Mouse (Mus musculus): Measurements from ENCODE around the gene 2310039H08Rik. TPM values are rescaled to one million over a fixed set of nuclear protein-coding genes. Genes with fewer than 3 reads are reported as not detected.

2310039H08Rik gene
- polyA plus RNA-seq (2012) = 6.8 and 7.8 TPM in 2 replicates

DNA sequence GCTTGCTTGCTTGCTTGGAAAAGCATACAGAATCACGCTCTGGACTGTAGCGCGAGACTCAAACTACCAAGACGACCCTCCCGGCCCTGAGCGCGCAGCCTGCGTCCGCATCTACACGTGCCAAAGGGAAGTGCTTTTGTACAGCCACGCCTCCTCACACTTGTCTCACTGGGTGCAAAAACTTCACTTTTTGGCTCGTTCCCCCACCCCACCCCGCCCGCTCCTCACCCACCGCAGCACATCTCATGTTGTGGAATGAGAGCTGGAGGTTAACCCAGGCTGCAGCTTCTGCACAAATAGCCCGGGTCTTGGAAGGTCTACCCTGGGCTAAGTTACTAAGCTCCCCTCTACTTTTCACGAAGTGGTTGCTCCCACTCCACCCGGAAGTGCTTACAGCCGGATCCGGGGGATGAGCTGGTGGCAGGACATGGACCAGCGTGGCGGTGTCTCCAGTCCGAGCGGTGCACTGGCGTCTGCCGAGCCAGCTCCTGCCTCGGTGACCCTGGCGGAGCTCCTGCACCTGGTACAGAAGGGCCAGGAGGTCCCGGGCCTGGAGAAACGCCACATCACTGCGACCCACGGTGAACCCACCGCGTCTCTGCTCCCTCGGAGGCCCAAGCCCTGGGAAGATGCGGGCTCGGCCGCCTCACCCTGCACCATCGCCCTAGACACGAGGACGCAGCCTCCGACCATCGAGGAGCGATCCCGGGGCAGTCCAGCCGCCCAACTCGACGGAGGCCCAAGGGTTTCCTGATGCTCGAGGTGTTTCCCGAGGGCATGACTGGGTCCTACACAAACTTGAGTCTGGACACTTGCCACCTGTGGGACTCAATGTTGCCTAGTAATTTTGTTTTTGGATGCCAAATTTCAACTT lies at the start of gene 2310039H08Rik:
TSS of gene 2310039H08Rik (plus strand) at position 232 of the 874 bp plus-strand sequence.
- peaks cover 36% of the 10 kb centered on the region for H3K36me3 ChIP-seq (ENCODE audit: control insufficient read depth)
- H3K4me1 ChIP-seq (ENCODE audit: control insufficient read depth) = peaks cover 29% of the 10 kb centered on the region
- no peaks in the 10 kb centered on the region for H3K9me3 ChIP-seq (ENCODE audit: control insufficient read depth, low read length)
- H3K27me3 ChIP-seq (ENCODE audit: control insufficient read depth) = no peaks in the 10 kb centered on the region
- peak within 1 kb of the TSS; percentile 93 for H3K4me3 ChIP-seq (replicated peaks)
- no peak for TF ChIP-seq GATA1 (IDR thresholded peaks at IDR 0.05; ENCODE audit: low read length)
- no peak for TF ChIP-seq TAL1 (IDR thresholded peaks at IDR 0.05; ENCODE audit: low read length)

DNA sequence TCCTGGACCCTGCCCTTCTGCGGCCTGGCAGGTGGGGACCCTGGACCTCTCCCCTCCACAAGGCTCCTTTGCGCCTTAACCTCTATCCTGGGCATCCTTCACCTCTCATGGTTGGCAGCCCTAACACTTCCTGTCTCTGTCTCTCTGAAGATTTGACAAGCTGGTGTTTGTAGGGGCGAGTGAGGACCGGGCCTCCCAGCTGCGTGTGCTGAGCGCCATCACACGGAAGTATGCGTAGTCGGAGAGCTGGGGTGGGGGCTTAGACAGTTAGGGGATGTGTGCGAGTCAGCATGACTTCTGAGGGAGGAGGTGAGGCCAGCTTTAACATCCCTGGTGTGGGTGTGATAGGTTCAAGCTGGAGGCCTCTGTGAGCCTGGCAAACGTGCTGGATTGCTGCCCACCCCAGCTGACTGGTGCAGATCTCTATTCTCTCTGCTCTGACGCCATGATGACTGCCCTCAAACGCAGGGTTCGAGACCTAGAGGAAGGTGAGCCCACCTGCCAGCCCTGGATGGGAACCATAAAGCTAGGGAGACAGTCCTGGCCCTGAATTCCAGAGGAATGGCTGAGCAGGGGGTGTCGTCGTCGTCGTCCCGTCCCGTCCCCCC lies 47.9 kb upstream of the 2310039H08Rik start:
- H3K9me3 ChIP-seq (ENCODE audit: control insufficient read depth, low read length) = no peaks in the 10 kb centered on the region
- peaks cover 53% of the 10 kb centered on the region for H3K36me3 ChIP-seq (ENCODE audit: control insufficient read depth)
- TF ChIP-seq TAL1 (IDR thresholded peaks at IDR 0.05; ENCODE audit: low read length) (no peak), GATA1 (IDR thresholded peaks at IDR 0.05; ENCODE audit: low read length) (no peak)
- no peak overlapping the region for H3K4me3 ChIP-seq (replicated peaks)
- peaks cover 10% of the 10 kb centered on the region for H3K4me1 ChIP-seq (ENCODE audit: control insufficient read depth)
- peaks cover 12% of the 10 kb centered on the region for H3K27me3 ChIP-seq (ENCODE audit: control insufficient read depth)

DNA sequence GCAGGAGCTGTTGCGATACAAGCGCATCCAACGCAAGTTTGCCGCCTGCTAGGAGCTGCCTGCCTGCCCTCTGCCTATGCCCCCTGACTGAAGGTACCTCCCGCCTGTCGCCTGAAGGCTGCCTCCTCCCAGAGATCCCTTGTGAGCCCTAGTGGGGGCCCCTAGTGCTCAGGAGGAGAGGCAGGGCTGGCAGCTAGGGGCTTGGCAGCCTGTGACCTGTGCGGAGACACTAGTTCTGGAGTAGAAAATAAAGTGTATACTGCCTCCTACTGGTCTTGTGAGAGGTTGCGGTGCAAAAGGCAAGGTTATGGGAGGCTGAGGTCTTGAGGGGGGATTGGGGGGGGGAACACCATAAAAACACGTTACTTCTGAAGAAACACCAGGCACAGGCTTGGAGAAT lies 47.2 kb upstream of the 2310039H08Rik start:
- H3K27me3 ChIP-seq (ENCODE audit: control insufficient read depth) = peaks cover 13% of the 10 kb centered on the region
- H3K36me3 ChIP-seq (ENCODE audit: control insufficient read depth) = peaks cover 53% of the 10 kb centered on the region
- H3K9me3 ChIP-seq (ENCODE audit: control insufficient read depth, low read length) = no peaks in the 10 kb centered on the region
- H3K4me3 ChIP-seq (replicated peaks) = no peak overlapping the region
- H3K4me1 ChIP-seq (ENCODE audit: control insufficient read depth) = peaks cover 10% of the 10 kb centered on the region
- TF ChIP-seq TAL1 (IDR thresholded peaks at IDR 0.05; ENCODE audit: low read length) (no peak), GATA1 (IDR thresholded peaks at IDR 0.05; ENCODE audit: low read length) (no peak)

DNA sequence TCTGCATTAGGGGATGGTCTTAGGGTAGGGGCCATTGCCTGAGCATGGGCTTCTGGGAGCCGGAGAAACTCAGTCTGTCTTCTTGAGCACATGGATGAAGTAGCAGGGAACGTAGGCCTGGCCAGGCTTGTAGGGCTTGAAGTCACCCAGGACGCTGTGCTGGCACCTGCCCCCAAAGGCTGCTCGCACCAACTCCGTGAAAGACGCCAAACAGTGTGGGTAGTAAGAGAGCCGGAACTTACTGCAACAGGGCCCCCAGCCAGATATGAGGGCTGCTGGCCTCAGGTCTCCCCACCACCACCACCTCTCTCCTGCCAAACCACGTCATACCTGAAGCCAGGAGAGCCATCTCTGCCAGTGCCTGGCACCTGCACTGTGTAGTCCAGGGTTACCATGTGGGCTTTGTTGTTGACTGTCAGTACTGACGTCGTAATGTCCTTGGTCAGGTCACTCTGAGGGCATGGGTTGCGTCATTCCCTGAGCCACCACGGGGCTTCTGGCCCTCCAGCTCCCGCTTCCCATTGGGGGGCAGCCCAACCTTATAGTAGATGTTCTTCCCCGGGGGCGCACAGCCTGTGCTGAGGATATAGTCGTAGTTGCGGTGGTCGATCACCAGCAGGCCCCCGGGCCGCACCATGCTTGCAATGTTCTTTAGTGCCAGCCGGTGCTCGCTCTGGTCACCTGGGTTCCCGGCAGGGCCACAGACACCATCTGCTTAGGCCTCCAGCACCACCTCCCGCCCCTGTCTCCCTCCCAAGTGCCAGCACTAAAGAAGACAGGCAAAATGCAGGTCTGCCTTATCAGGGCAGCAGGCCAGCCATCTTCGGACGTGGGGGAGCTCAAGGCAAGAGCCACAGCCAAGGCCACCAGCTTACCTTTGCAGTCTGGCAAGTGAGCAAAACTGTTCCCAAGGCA lies 46.4 kb upstream of the 2310039H08Rik start:
- TF ChIP-seq GATA1 (IDR thresholded peaks at IDR 0.05; ENCODE audit: low read length) (no peak), TAL1 (IDR thresholded peaks at IDR 0.05; ENCODE audit: low read length) (no peak)
- H3K4me3 ChIP-seq (replicated peaks) = no peak overlapping the region
- H3K27me3 ChIP-seq (ENCODE audit: control insufficient read depth) = peaks cover 13% of the 10 kb centered on the region
- H3K9me3 ChIP-seq (ENCODE audit: control insufficient read depth, low read length) = no peaks in the 10 kb centered on the region
- H3K36me3 ChIP-seq (ENCODE audit: control insufficient read depth) = peaks cover 50% of the 10 kb centered on the region
- peaks cover 10% of the 10 kb centered on the region for H3K4me1 ChIP-seq (ENCODE audit: control insufficient read depth)

DNA sequence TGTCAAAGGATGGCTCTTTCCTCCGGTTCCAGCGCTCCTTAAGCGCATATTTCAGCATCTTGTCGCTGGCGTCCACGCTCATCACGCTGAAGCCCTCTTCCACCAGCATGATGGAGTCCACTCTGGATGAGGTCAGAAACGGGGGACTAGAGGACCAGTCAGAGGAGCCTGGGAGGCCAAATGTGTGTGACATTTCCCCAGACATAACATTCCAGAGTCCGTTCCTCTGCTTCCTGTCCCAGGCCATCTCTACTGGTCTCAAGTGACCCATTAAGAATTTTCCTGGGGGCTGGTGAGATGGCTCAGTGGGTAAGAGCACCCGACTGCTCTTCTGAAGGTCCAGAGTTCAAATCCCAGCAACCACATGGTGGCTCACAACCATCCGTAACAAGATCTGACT lies 45.2 kb upstream of the 2310039H08Rik start:
- Histone ChIP-seq H3K4me3 (replicated peaks) (no peak overlapping the region), H3K4me1 (ENCODE audit: control insufficient read depth) (peaks cover 10% of the 10 kb centered on the region), H3K27me3 (ENCODE audit: control insufficient read depth) (peaks cover 13% of the 10 kb centered on the region), H3K9me3 (ENCODE audit: control insufficient read depth, low read length) (no peaks in the 10 kb centered on the region), H3K36me3 (ENCODE audit: control insufficient read depth) (peaks cover 39% of the 10 kb centered on the region)
- TF ChIP-seq GATA1 (IDR thresholded peaks at IDR 0.05; ENCODE audit: low read length) (no peak), TAL1 (IDR thresholded peaks at IDR 0.05; ENCODE audit: low read length) (no peak)

DNA sequence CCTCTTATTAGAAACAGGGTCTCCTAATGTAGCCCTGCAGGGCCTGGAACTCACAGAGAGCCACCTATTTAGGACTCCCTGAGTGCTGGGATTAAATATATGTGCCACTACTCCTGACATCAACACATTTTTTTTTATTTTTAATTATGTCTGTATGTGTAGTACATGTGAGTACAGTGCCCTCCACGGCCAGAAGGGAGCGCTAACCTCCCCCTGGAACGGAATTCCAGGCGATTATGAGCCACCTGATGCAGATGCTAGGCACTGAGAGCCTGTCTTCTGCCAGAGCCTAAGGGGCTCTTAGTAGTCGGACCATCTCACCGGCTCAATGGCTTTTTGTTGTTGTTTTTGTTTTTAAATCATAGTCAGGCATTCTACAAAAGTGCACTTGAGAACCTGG lies 44.4 kb upstream of the 2310039H08Rik start:
- Histone ChIP-seq H3K4me1 (ENCODE audit: control insufficient read depth) (peaks cover 10% of the 10 kb centered on the region), H3K27me3 (ENCODE audit: control insufficient read depth) (peaks cover 13% of the 10 kb centered on the region), H3K36me3 (ENCODE audit: control insufficient read depth) (peaks cover 34% of the 10 kb centered on the region), H3K4me3 (replicated peaks) (no peak overlapping the region), H3K9me3 (ENCODE audit: control insufficient read depth, low read length) (no peaks in the 10 kb centered on the region)
- TF ChIP-seq GATA1 (IDR thresholded peaks at IDR 0.05; ENCODE audit: low read length) (no peak), TAL1 (IDR thresholded peaks at IDR 0.05; ENCODE audit: low read length) (no peak)

DNA sequence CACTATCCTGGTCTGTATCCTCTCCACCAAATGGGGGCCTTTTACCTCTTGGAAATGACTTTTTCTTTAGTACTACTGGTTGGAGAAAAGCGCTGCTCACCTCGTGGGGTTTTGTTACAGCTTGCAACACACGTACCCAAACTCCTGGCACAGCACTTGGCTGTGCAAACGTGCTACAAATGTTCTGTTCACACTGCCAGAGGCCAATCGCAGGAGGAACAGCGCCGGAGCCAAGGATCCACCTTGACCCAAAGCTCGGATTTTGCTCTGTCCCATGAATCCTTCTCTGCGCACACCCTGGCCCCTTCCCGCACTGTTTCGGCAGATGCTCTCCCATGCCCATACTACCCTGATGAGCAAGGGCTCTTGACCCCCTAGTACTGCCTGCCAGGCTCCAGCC lies 43.9 kb upstream of the 2310039H08Rik start:
- TF ChIP-seq TAL1 (IDR thresholded peaks at IDR 0.05; ENCODE audit: low read length) (no peak), GATA1 (IDR thresholded peaks at IDR 0.05; ENCODE audit: low read length) (no peak)
- H3K9me3 ChIP-seq (ENCODE audit: control insufficient read depth, low read length) = no peaks in the 10 kb centered on the region
- peaks cover 10% of the 10 kb centered on the region for H3K4me1 ChIP-seq (ENCODE audit: control insufficient read depth)
- H3K27me3 ChIP-seq (ENCODE audit: control insufficient read depth) = peaks cover 13% of the 10 kb centered on the region
- H3K36me3 ChIP-seq (ENCODE audit: control insufficient read depth) = peaks cover 29% of the 10 kb centered on the region
- H3K4me3 ChIP-seq (replicated peaks) = peak overlapping the region; percentile 47

DNA sequence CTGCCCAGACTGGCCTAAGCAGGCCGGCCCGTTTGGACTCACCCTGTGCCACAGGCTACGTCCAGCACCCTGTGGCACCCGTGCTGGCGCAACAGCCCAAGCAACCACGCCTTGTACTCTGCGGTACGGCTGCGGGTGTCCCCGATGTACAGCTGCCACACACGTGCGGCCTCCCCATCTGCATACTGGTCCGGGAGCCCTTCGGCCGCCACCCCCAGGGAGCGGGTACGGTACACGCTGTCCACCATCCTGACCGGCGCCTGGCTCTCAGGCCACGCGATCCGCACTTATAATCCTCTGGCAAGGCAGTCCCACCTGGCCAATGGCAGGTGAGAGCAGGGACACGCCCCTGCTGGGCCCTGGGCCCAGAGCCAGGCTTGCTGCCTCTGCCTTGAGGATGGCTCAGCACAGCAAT lies 43.5 kb upstream of the 2310039H08Rik start, which contains the start of gene Gnmt:
TSS of gene Gnmt (minus strand) at position 265 of the 415 bp plus-strand sequence.
- TF ChIP-seq GATA1 (IDR thresholded peaks at IDR 0.05; ENCODE audit: low read length) (no peak), TAL1 (IDR thresholded peaks at IDR 0.05; ENCODE audit: low read length) (no peak)
- peaks cover 25% of the 10 kb centered on the region for H3K36me3 ChIP-seq (ENCODE audit: control insufficient read depth)
- peaks cover 13% of the 10 kb centered on the region for H3K27me3 ChIP-seq (ENCODE audit: control insufficient read depth)
- H3K4me1 ChIP-seq (ENCODE audit: control insufficient read depth) = peaks cover 10% of the 10 kb centered on the region
- H3K9me3 ChIP-seq (ENCODE audit: control insufficient read depth, low read length) = no peaks in the 10 kb centered on the region
- peak within 1 kb of the TSS; percentile 47 for H3K4me3 ChIP-seq (replicated peaks)

Data from erythroblast, embryonic 14.5 days (primary cell).